Mouse (Mus musculus) thymus, adult 2 months (tissue): Measurements from ENCODE around the gene Zfp687. TPM values are rescaled to one million over a fixed set of nuclear protein-coding genes. Genes with fewer than 3 reads are reported as not detected.

Source experiments
- DNase-seq: peaks from one replicate; pipeline ENCODE4 v3.0.0; 2021
- H3K27ac ChIP-seq: fragments of 200-500 bp; 2 replicates; pipeline ENCODE4 v1.5.1; 2012; ENCODE audit warnings: low read length, control low read depth; ENCODE audit not compliant: control insufficient read depth, insufficient read depth
- H3K27me3 ChIP-seq: fragments of 200-500 bp; 2 replicates; pipeline ENCODE4 v1.6.1; 2012; ENCODE audit warnings: mild to moderate bottlenecking, low read length, moderate library complexity, mixed read lengths; ENCODE audit not compliant: control insufficient read depth, insufficient read depth
- H3K36me3 ChIP-seq: fragments of 200-500 bp; 2 replicates; pipeline ENCODE4 v1.6.1; 2012; ENCODE audit warnings: mild to moderate bottlenecking, low read length, moderate library complexity; ENCODE audit not compliant: control insufficient read depth, insufficient read depth
- H3K4me1 ChIP-seq: fragments of 200-500 bp; replicated peaks from 2 replicates; pipeline ENCODE4 v1.6.1; 2012; ENCODE audit warnings: low read length; ENCODE audit not compliant: control insufficient read depth, insufficient read depth
- H3K4me3 ChIP-seq: fragments of 200-500 bp; 2 replicates; pipeline ENCODE4 v1.5.1; 2012; ENCODE audit warnings: mild to moderate bottlenecking, low read length, control low read depth, moderate library complexity; ENCODE audit not compliant: control insufficient read depth, insufficient read depth
- CTCF ChIP-seq: fragments of 200-500 bp; IDR thresholded peaks from 2 replicates; pipeline ENCODE4 v1.5.1; 2012; ENCODE audit warnings: mild to moderate bottlenecking, control low read depth, low read length, moderate library complexity, borderline replicate concordance; ENCODE audit not compliant: control insufficient read depth, poor library complexity, insufficient read depth; ENCODE audit errors: extremely low read depth
- POLR2A ChIP-seq: fragments of 200-500 bp; IDR thresholded peaks from 2 replicates; pipeline ENCODE4 v1.6.1; 2012; ENCODE audit warnings: mild to moderate bottlenecking, low read length, control low read depth, moderate library complexity; ENCODE audit not compliant: control insufficient read depth, poor library complexity, insufficient read depth; ENCODE audit errors: extremely low read depth
- WGBS: fragments of 180-500 bp; shearing (Covaris S2); methylation state at CpG from one replicate; pipeline ENCODE4 v1.1.7; 2018; 5-methylcytosine and 5-hydroxymethylcytosine counted together
- polyA plus RNA-seq: library from polyadenylated mRNA; depleted of rRNA; stranded (reverse); fragments of >200 nt; gene quantifications from 2 replicates; pipeline ENCODE4 v1.2.3, GENCODE M21; 2012

Zfp687 gene
- polyA plus RNA-seq, 1 experiment = 57.1 TPM

- Histone ChIP-seq H3K4me1 (no peaks in the 10 kb centered on the region), H3K36me3 (peaks cover 43% of the 10 kb centered on the region), H3K27me3 (no peaks in the 10 kb centered on the region), H3K27ac (no peak overlapping the region), H3K4me3 (no peak overlapping the region)
- no peak for TF ChIP-seq POLR2A
- TF ChIP-seq CTCF = no peak
- no peak for DNase-seq
These were observed 27.7 kb downstream of the Zfp687 start for GRCm38 (mm10) chr3:94987578-94987977.

GRCm38 (mm10) chr3:94985513-94985912 lies 29.7 kb downstream of the Zfp687 start:
- no peak for DNase-seq
- Histone ChIP-seq H3K4me1 (no peaks in the 10 kb centered on the region), H3K27me3 (no peaks in the 10 kb centered on the region), H3K4me3 (no peak overlapping the region), H3K27ac (no peak overlapping the region), H3K36me3 (peaks cover 43% of the 10 kb centered on the region)
- TF ChIP-seq CTCF (no peak), POLR2A (no peak)
- WGBS = 100% methylated on average over 2 of the region's 2 CpGs

GRCm38 (mm10) chr3:94984312-94984711 lies 30.9 kb downstream of the Zfp687 start:
- Histone ChIP-seq H3K27ac (no peak overlapping the region), H3K36me3 (peaks cover 37% of the 10 kb centered on the region)
- WGBS = 96% methylated on average over 11 of the region's 11 CpGs

GRCm38 (mm10) chr3:94974528-94975422 lies 40.5 kb downstream of the Zfp687 start, which contains the start of gene Pi4kb:
Gene Pi4kb (plus strand): TSS chr3:94974731.
- WGBS = under 1% methylated on average over 55 of the region's 57 CpGs
- DNase-seq = peak; percentile 86

More at GRCm38 (mm10) chr3:94984312-94984711, 30.9 kb downstream of the Zfp687 start:
- TF ChIP-seq CTCF = no peak
- TF ChIP-seq POLR2A = no peak
- H3K4me1 ChIP-seq = no peaks in the 10 kb centered on the region
- no peak overlapping the region for H3K4me3 ChIP-seq
- no peaks in the 10 kb centered on the region for H3K27me3 ChIP-seq
- no peak for DNase-seq

DNA sequence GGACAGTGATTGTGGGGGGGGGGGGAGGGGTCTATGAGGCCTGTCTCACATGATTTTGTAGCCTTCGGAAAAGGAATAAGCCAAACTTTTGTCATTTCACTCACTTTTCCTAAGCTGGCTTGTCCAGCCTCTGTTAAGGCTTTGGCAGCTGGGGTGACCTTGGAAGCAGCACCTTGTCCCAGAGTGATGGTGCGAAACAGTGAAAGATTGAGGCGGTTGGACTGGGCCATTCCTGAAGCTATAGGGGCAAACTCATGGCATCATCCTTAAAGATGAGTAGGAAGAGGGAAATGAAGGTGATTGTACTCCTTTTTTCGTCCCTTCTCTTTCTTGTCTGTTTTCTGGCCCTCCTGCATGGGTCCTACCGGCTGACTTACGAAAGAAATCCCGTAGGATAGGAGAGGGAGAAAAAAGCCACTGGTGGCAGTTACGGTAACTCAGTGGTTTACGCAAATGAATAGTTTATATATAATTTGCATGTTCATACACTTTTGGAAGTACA lies 41.2 kb downstream of the Zfp687 start:
- H3K4me1 ChIP-seq = peaks cover 9% of the 10 kb centered on the region
- H3K4me3 ChIP-seq = peak overlapping the region; percentile 7; the same call in 1 of the 2 replicates
- no peak for DNase-seq
- no peaks in the 10 kb centered on the region for H3K27me3 ChIP-seq
- no peak overlapping the region for H3K27ac ChIP-seq
- TF ChIP-seq CTCF (no peak), POLR2A (no peak)
- H3K36me3 ChIP-seq = no peaks in the 10 kb centered on the region
- 25% methylated on average over 9 of the region's 9 CpGs for WGBS

More at GRCm38 (mm10) chr3:94974528-94975422, 40.5 kb downstream of the Zfp687 start, which contains the start of gene Pi4kb:
- Histone ChIP-seq H3K27me3 (no peaks in the 10 kb centered on the region), H3K36me3 (no peaks in the 10 kb centered on the region), H3K27ac (peak within 1 kb of the TSS; percentile 82), H3K4me3 (peak within 1 kb of the TSS; percentile 74), H3K4me1 (peaks cover 9% of the 10 kb centered on the region)
- TF ChIP-seq POLR2A (no peak; the same call in 1 of the 2 replicates), CTCF (peak; percentile 58; the same call in 1 of the 2 replicates)

DNA sequence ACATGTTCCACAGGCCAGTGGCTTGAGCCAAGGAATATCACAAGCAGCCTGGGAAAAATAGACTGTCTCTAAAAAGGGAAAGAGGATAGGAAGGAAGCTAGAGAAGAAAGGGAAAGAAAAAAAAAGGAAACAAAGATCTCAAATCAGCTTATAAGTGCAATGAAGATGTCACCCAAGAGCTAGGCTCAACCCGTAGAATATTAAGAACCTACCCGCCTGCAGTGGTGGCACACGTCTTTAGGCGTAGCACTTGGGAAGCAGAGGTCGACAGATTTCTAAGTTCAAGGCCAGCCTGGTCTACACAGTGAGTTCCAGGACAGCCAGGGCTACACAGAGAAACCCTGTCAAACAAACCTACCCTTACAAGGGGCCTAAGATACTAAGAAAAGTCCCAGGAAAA lies 41.6 kb downstream of the Zfp687 start:
- DNase-seq = no peak
- H3K4me3 ChIP-seq = no peak overlapping the region

More for the DNA sequence above, 41.6 kb downstream of the Zfp687 start:
- no peaks in the 10 kb centered on the region for H3K36me3 ChIP-seq
- WGBS = 96% methylated on average over 5 of the region's 5 CpGs
- TF ChIP-seq POLR2A (no peak), CTCF (no peak)
- H3K4me1 ChIP-seq = peaks cover 9% of the 10 kb centered on the region
- no peaks in the 10 kb centered on the region for H3K27me3 ChIP-seq
- no peak overlapping the region for H3K27ac ChIP-seq
